ENCODE assay signal across 8 mouse cellular contexts in the genomic region with DNA sequence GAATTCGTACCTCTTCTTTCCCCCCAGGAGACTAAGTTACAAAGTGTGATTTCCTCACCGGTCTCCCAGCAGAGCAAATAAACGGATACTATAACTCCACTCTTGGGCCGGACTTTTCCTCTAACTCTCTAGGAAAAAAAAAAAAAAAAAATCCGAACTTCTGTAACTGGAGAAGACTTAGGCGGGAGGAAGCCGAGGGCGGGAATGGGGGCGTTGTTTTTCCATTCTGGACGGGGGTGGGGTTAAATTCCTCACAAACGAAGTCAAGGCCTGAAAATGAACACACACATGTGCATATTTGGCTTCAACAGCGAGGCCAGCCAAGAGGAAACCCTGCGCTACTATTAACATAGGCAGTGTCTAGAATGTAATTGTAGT. TPM values are rescaled to one million over a fixed set of nuclear protein-coding genes. Genes with fewer than 3 reads are reported as not detected.
DNase-seq lines count a peak whose midpoint lies in the region; ATAC-seq and TF ChIP-seq lines count a peak whose summit lies in the region.

No protein-coding gene starts in this region.

- TF ChIP-seq EP300 in MEL (IDR thresholded peaks at IDR 0.05; ENCODE audit: low read depth in 1 of 2, low read length in 2 of 2): no peak
- peak; percentile 61; the same call in 1 of the 2 replicates for TF ChIP-seq EP300 in heart, postnatal 0 days (IDR thresholded peaks at IDR 0.05; ENCODE audit: low read depth)

- no peak for TF ChIP-seq CTCF in MEL (IDR thresholded peaks at IDR 0.05 in 2 of 3, conservative IDR thresholded peaks at IDR 0.05 in 1 of 3; ENCODE audit: control insufficient read depth in 1 of 3, insufficient read depth in 1 of 3, low read depth in 2 of 3, low read length in 3 of 3, poor library complexity in 1 of 3, severe bottlenecking in 1 of 3)
- no peak for TF ChIP-seq CTCF in heart, postnatal 0 days (IDR thresholded peaks at IDR 0.05; ENCODE audit: low read depth)

- WGBS in forebrain, embryonic 10.5 days: under 1% methylated on average over 13 of the region's 13 CpGs
- WGBS in heart, postnatal 0 days: under 1% methylated on average over 13 of the region's 13 CpGs

- H3K36me3 ChIP-seq in MEL (ENCODE audit: control insufficient read depth in 1 of 2, insufficient read depth in 2 of 2, low read length in 2 of 2): peaks cover 0 to 13% of the 10 kb centered on the region in 2 experiments; a peak in 2 of 4 replicates
- H3K36me3 ChIP-seq in forebrain, embryonic 10.5 days (replicated peaks): peaks cover 3% of the 10 kb centered on the region
- H3K36me3 ChIP-seq in heart, postnatal 0 days (replicated peaks; ENCODE audit: control insufficient read depth, insufficient read depth, low read length): peaks cover 4% of the 10 kb centered on the region; the same call in 1 of the 2 replicates

- no peak for TF ChIP-seq POLR2A in MEL (IDR thresholded peaks at IDR 0.05; ENCODE audit: control insufficient read depth in 1 of 2, insufficient read depth in 1 of 2, low read depth in 1 of 2, low read length in 2 of 2, poor library complexity in 1 of 2)

- no peaks in the 10 kb centered on the region for H3K27me3 ChIP-seq in MEL (ENCODE audit: control insufficient read depth in 1 of 2, insufficient read depth in 2 of 2, low read length in 2 of 2)
- no peaks in the 10 kb centered on the region for H3K27me3 ChIP-seq in forebrain, embryonic 10.5 days (ENCODE audit: poor library complexity, severe bottlenecking)
- no peaks in the 10 kb centered on the region for H3K27me3 ChIP-seq in heart, postnatal 0 days (ENCODE audit: control insufficient read depth, insufficient read depth, low read length)

- H3K9me3 ChIP-seq in MEL (replicated peaks; ENCODE audit: insufficient read depth, low read length): no peaks in the 10 kb centered on the region
- H3K9me3 ChIP-seq in forebrain, embryonic 10.5 days: no peaks in the 10 kb centered on the region
- no peaks in the 10 kb centered on the region for H3K9me3 ChIP-seq in heart, postnatal 0 days (replicated peaks; ENCODE audit: control insufficient read depth, low read length)

- H3K4me1 ChIP-seq in MEL (ENCODE audit: control insufficient read depth in 1 of 2, insufficient read depth in 2 of 2, low read length in 2 of 2): peaks cover 12 to 13% of the 10 kb centered on the region in 2 experiments
- peaks cover 33% of the 10 kb centered on the region for H3K4me1 ChIP-seq in forebrain, embryonic 10.5 days
- peaks cover 26% of the 10 kb centered on the region for H3K4me1 ChIP-seq in heart, postnatal 0 days (ENCODE audit: control insufficient read depth, insufficient read depth)

- ATAC-seq in heart, postnatal 0 days (ENCODE audit: insufficient read depth, low read depth): peak; percentile 80
- peak; percentile 47 for ATAC-seq in megakaryocyte progenitor cell, adult 5-6 weeks (replicated peaks; ENCODE audit: poor library complexity)

- H3K4me3 ChIP-seq in MEL (ENCODE audit: control insufficient read depth in 1 of 2, insufficient read depth in 1 of 2, low read depth in 2 of 2, low read length in 2 of 2): peak overlapping the region; percentile 91 to 92
- H3K4me3 ChIP-seq in forebrain, embryonic 10.5 days: peak overlapping the region; percentile 70
- H3K4me3 ChIP-seq in heart, postnatal 0 days (ENCODE audit: low read depth, low read length): peak overlapping the region; percentile 96

- H3K4me2 ChIP-seq in heart, postnatal 0 days (ENCODE audit: low read depth, low read length): peak overlapping the region; percentile 73

- DNase-seq in MEL (ENCODE audit: low read depth, low spot score): peak; percentile 84
- DNase-seq in adrenal gland, postnatal 25 days: peak; percentile 76
- peak; percentile 77 for DNase-seq in forebrain, embryonic 10.5 days (ENCODE audit: extremely low spot score, low spot score)
- DNase-seq in heart, postnatal 0 days (ENCODE audit: low spot score): peak; percentile 95
- peak; percentile 85 to 90 for DNase-seq in kidney, postnatal 4 days
- peak; percentile 80 for DNase-seq in testis, postnatal 10 days (ENCODE audit: low spot score)
- no peak for DNase-seq in layer of hippocampus, postnatal 14 days (ENCODE audit: low spot score in 2 of 2)

- peak overlapping the region; percentile 95 for H3K9ac ChIP-seq in MEL (ENCODE audit: control insufficient read depth, low read depth, low read length, poor library complexity, severe bottlenecking)
- H3K9ac ChIP-seq in heart, postnatal 0 days (replicated peaks; ENCODE audit: low read depth, low read length): peak overlapping the region; percentile 94

- 0 out of 2 replicates have a peak overlapping the region, but pooled peaks have one; percentile 35 for H3K27ac ChIP-seq in MEL (ENCODE audit: control insufficient read depth, low read depth, low read length)
- H3K27ac ChIP-seq in forebrain, embryonic 10.5 days: peak overlapping the region; percentile 96
- peak overlapping the region; percentile 99 for H3K27ac ChIP-seq in heart, postnatal 0 days (ENCODE audit: low read depth)

- no peak for TF ChIP-seq RAD21 in MEL (IDR thresholded peaks at IDR 0.05; ENCODE audit: low read depth, low read length)

- H3K79me2 ChIP-seq in MEL (ENCODE audit: control insufficient read depth, insufficient read depth, low read length, poor library complexity): peaks cover 2% of the 10 kb centered on the region; the same call in 1 of the 2 replicates

TF ChIP-seq in MEL, 35 proteins besides CTCF, POLR2A, EP300 and RAD21:
- TF ChIP-seq ELF1 (IDR thresholded peaks at IDR 0.05; ENCODE audit: low read depth, low read length) (no peak), ZC3H11A (IDR thresholded peaks at IDR 0.05; ENCODE audit: low read depth, low read length) (no peak), MYC (IDR thresholded peaks at IDR 0.05; ENCODE audit: low read depth, low read length) (0 out of 2 replicates have a peak, but pooled peaks have one; percentile 18), MAX (IDR thresholded peaks at IDR 0.05; ENCODE audit: low read length) (peak; percentile 52; the same call in 1 of the 2 replicates), ZNF384 (IDR thresholded peaks at IDR 0.05; ENCODE audit: low read depth, low read length) (peak; percentile 90)
TF ChIP-seq in MEL: peak in this region for 3.

RNA-seq across cellular contexts. Expression of a gene that starts 19.1 kb away (rescaled TPM):
- total RNA-seq in MEL (2012; rRNA removed): 18.1 and 23.2 TPM in 2 replicates
- polyA plus RNA-seq in MEL (2012; ENCODE audit: insufficient read depth in 1 of 2, insufficient read length in 2 of 2, low read depth in 1 of 2, low replicate concordance in 2 of 2, missing spikeins in 1 of 2): 10 to 100 TPM; 37.1 to 90.1 TPM
- total RNA-seq in adrenal gland, postnatal 25 days (2021): 116 and 143 TPM in 2 replicates
- polyA plus RNA-seq in forebrain, embryonic 10.5 days (2016; fragmentation: Nextera tagmentation; extraction: Ambion mirVana): 100 and 112 TPM in 2 replicates
- 102 and 204 TPM in 2 replicates for total RNA-seq in heart, postnatal 0 days (2014; rRNA removed; ENCODE audit: low replicate concordance)
- 31.2 and 32.4 TPM in 2 replicates for polyA plus RNA-seq in heart, postnatal 0 days (2015; fragmentation: Nextera tagmentation; extraction: Ambion mirVana)
- 72.0 and 80.2 TPM in 2 replicates for total RNA-seq in megakaryocyte progenitor cell, adult 5-6 weeks (2015)
- 77.7 and 88.1 TPM in 2 replicates for total RNA-seq in megakaryocyte progenitor cell, adult 5-6 weeks (2017)
- total RNA-seq in layer of hippocampus, postnatal 14 days (2021): 10 to 100 TPM; 91.4 to 93.7 TPM

RNA-seq across cellular contexts. Expression of a gene that starts 53.2 kb away (rescaled TPM):
- total RNA-seq in MEL (2012; rRNA removed): 11.1 and 12.0 TPM in 2 replicates
- 10 to 100 TPM in 1 of 2 experiments, not detected in 1; 16.7 TPM for polyA plus RNA-seq in MEL (2012; ENCODE audit: insufficient read depth in 1 of 2, insufficient read length in 2 of 2, low read depth in 1 of 2, low replicate concordance in 2 of 2, missing spikeins in 1 of 2)
- total RNA-seq in adrenal gland, postnatal 25 days (2021): 22.2 and 23.2 TPM in 2 replicates
- 65.7 and 68.7 TPM in 2 replicates for polyA plus RNA-seq in forebrain, embryonic 10.5 days (2016; fragmentation: Nextera tagmentation; extraction: Ambion mirVana)
- 18.4 and 40.8 TPM in 2 replicates for total RNA-seq in heart, postnatal 0 days (2014; rRNA removed; ENCODE audit: low replicate concordance)
- 26.6 and 28.1 TPM in 2 replicates for polyA plus RNA-seq in heart, postnatal 0 days (2015; fragmentation: Nextera tagmentation; extraction: Ambion mirVana)
- total RNA-seq in megakaryocyte progenitor cell, adult 5-6 weeks (2015): 57.9 and 62.6 TPM in 2 replicates
- total RNA-seq in megakaryocyte progenitor cell, adult 5-6 weeks (2017): 35.7 and 54.5 TPM in 2 replicates
- 10 to 100 TPM; 25.3 to 25.5 TPM for total RNA-seq in layer of hippocampus, postnatal 14 days (2021)

Comparison
In these comparisons a context has a peak if more than half of its experiments do, and no peak if none do; other contexts are left out.
1. DNase-seq: peak in MEL (single experiment), adrenal gland, postnatal 25 days (single experiment), forebrain, embryonic 10.5 days (single experiment), heart, postnatal 0 days (single experiment), kidney, postnatal 4 days (2 of 2) and testis, postnatal 10 days (single experiment); none in layer of hippocampus, postnatal 14 days (0 of 2).
2. H3K27ac ChIP-seq: peak in every context shown above with its lines; median percentile 99 in heart, postnatal 0 days; 96 in forebrain, embryonic 10.5 days; 35 in MEL.
3. Peak in every context shown above with its lines, with median percentiles within 50 percentile points of each other: H3K4me3 ChIP-seq.